Mouse (Mus musculus): ENCODE measurements around the gene Ntn1.

Ntn1 gene

DNA sequence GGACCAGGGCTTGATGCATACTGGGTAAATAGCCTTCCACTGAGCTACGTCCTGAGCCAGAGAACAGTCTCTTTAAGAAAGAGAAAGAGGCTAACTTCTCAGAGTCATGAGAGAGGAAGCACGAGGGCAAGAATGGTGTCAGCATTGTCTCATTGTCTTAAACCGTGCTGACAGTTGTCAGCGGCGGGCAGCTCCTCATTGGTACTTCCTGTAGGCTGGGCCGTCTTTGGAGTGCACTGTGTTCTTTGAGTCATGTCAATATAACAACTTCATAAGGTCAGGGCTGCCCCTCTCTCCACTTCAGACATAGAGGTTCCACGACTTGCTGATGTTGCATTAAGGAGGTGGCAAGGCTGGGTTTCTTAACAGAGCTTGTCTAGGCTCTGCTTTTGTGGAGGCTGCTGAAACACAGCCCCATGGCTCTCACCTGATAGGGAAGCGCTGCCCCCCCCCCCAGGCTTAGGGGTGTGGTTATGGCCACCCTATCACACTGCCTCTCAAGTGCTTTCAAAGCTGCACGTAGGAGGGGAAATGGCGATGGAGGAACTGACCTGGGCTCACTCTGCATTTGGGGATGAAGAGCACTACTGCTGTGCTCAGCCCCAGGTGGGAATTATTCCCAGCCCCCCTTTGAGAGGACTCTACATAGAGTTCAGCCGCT is 6.8 kb upstream of the Ntn1 start:
- in situ Hi-C loops (cut with MboI; ENCODE audit: low sequenced_read_pairs) = loop anchor here (10.0 kb wide), 1 partner anchor 393 kb away; no protein-coding TSS in a partner anchor

DNA sequence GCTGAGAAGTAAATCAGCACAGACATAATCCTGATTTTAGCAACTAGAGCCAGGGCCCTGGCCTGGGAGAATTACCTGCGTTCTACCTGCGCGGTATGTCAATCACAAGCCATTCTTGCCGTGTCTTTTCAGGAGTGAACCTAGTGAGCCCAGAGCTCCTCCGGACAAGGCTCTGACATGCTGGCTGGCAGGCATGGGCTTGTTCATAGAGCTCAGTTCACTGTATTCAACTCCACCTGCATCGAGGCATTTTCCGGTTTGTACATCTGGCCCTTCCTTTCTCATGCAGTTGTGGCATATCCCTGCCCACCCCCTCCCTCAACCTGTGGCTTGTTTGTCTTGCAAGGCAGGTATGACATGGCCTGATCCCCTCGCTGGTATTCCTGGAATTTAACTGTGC is 5.0 kb upstream of the Ntn1 start:
- in situ Hi-C loops (cut with MboI; ENCODE audit: low sequenced_read_pairs) = loop anchor here (10.0 kb wide), 1 partner anchor 391 kb away; no protein-coding TSS in a partner anchor

DNA sequence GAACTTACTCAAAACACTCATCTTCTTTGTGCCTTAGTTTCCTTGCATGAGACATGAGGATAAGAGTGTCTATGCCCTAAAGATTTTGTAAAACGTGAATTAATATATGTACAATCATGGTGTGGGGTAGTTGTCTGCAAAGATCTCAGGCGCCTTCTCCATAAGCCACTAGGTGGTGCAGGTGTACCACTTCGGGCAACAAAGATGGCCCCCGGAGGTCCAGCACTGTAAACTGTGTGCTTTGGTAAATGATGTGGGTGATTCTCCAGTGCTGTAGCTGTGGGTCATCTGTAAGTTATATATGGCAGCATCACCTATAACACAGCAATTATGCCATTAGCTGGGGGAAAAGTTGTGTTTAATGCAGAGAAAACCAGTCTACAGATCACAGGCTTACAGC is 3.6 kb upstream of the Ntn1 start:
- in situ Hi-C loops (cut with MboI; ENCODE audit: low sequenced_read_pairs) = loop anchor here (10.0 kb wide), 1 partner anchor 389 kb away; no protein-coding TSS in a partner anchor

DNA sequence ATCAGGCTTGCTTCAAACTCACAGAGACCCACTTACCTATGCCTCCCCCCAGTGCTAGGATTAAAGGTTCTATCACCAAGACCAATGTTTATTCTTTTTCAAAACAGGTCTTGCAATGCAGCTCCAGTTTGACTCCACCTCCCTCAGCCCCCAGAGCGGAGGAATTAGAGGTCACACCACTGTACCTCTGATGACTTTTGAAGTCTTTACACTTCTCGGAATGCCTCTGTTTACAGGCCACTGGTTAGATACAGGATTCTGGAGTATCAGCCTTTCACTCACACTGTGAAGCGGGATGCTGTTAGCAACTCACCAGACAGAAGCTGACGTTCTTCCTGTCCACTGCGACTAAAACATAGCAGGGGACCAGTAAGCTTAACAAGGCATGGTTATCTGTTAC is 805 bp upstream of the Ntn1 start:
- in situ Hi-C loops (cut with MboI; ENCODE audit: low sequenced_read_pairs) = loop anchor here (10.0 kb wide), 1 partner anchor 387 kb away; no protein-coding TSS in a partner anchor

DNA sequence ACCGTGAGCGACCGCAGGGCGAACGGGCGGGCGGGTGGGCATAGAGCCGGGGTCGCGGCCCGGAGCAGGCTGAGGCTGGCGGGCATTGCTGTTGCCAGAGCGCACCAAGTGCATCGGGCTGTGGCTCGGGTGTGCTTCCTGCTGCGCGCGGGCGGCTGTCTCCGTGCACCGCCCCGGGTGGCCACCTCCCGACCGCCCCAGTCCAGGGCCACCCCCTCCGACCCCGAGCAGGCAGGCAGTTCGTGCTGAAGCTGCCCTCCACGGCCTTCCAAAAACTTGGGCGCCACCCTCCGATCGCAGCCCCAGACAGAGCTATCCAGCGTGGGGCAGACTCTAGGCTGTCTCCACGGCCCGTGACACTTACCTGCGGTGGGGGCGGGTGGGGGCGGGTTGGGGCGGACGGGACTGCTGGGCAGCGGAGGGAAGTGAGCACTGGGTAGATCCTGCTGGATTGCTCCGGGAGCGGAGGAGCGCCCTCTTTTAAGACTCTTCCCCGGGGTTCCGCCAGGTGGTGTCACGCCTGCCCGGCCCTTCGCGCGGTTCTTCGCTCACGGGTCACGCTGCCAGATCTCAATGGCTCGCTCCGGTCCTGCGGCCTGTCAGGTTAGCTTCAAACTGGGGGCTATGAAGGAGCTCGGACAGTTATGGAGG is 477 bp downstream of the Ntn1 start:
- in situ Hi-C loops (cut with MboI; ENCODE audit: low sequenced_read_pairs) = loop anchor here (10.0 kb wide), 1 partner anchor 385 kb away; no protein-coding TSS in a partner anchor

DNA sequence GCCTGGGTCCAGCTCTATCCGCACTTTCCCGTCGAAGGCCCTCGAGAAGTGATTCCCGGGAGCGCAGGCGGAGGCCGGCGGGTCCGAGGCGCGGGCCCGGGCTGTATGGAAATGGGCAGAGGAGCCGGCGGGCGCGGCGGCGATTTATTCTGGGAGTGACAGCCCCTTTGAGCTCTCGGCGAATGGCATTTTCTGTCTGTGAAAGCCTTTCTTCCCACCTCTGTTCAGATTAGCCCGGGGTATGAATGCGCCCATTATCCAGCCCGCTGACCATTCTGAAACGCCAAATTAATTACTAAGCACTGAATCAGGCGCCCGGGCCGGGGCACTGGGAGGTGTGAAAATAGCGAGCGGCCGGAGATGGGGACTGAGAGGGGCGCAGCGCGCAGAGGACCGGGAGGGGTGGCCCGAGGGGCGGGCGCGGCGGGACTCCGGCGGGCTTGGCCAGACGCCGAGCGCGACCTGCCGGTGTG is 1.0 kb downstream of the Ntn1 start:
- in situ Hi-C loops (cut with MboI; ENCODE audit: low sequenced_read_pairs) = loop anchor here (10.0 kb wide), 1 partner anchor 385 kb away; no protein-coding TSS in a partner anchor

DNA sequence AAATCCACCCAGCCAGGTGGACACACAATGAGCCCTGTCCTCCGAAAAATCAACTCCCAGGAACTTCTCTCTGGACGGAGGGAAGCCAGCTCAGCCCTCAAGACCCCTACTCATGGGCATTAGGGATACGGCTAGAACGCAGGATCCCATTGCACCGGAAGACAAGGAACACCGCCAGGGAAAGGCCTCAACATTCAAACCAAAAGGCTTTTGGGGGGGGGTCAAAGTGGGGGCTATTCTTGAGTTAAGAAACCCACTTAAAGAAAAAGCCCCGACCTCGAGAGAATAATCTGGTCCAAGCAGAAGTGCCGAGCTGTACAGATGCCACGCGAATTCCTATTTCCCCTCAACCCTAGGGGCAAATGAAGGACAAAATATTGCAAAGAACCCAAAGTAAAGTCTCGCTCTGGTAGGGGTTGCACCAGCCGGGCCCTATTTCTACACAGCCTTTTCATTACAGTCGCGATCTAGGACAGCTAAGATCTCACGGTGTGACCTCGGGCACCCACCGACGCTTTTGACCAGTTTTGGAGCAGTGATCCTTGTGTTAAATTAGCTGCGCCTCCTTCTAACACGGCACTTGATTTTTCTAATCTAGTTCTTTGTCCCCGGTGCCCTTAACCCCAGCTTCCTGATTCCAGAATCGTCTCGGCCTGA is 1.6 kb downstream of the Ntn1 start:
- in situ Hi-C loops (cut with MboI; ENCODE audit: low sequenced_read_pairs) = no loop called here

DNA sequence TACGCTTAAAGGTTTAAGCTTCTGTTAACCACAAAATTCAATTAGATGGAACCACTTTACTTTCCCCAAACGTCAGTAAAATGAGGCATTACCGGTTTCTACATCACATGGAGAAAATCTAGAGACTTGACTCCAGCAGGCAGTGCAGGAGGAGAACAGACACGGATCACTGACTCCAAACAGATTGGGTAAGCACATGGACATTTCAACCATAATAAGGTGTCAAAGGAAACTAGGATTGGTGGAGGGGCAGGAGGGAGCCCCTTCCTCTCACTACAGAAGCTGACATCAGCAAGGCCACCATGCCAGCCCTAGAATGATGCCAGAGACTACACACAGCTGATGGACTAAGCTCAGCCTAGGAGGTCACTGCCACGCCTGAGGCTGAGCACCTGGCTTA is 5.1 kb downstream of the Ntn1 start:
- in situ Hi-C loops (cut with MboI; ENCODE audit: low sequenced_read_pairs) = no loop called here

DNA sequence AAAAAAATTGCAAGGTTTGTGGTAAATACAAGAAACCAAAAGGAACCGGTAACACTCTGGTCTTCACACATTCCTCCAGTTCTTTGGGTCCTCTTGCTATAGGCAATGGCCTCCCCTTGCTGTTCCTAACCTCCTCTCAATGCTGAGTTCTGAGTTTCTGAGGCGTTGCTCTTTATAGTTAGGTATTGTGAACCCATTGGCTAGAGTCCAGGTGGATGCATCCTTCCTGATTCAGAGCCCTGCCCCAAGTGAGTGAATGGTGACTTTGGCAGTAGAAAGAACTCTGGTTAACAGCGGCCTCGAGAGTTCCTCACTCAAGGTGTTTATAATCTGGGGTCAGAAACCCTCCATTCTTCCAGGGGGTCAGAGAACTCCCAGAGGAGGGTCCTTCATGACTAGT is 5.9 kb downstream of the Ntn1 start:
- in situ Hi-C loops (cut with MboI; ENCODE audit: low sequenced_read_pairs) = no loop called here

DNA sequence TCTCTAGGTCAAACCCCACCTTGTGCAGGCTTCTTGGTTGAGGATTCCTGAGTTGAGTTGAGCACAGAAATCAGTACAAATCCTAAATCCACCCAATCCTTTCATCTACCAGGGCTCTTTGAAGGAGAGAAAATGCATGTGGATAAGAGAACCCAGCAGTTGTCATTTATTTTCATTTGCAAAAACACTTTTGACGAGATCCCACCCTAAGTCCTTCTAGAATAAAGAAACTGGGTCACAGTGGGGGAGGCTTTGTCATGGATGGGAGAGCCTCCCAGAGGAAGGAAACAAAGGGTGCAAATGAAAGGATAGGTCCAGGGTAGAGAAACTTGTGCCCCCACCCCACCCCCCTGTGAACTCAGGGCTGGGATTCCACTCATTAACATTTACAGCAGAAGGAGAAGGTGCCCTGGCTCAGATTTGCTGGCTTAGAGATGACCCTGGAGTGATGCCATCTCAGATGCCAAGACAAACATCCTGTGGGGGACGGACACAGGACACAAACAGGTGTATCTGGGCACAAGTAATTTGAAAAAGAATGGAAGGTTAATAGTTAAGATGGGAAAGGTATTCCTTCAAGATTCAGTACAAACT is 6.6 kb downstream of the Ntn1 start:
- in situ Hi-C loops (cut with MboI; ENCODE audit: low sequenced_read_pairs) = no loop called here

DNA sequence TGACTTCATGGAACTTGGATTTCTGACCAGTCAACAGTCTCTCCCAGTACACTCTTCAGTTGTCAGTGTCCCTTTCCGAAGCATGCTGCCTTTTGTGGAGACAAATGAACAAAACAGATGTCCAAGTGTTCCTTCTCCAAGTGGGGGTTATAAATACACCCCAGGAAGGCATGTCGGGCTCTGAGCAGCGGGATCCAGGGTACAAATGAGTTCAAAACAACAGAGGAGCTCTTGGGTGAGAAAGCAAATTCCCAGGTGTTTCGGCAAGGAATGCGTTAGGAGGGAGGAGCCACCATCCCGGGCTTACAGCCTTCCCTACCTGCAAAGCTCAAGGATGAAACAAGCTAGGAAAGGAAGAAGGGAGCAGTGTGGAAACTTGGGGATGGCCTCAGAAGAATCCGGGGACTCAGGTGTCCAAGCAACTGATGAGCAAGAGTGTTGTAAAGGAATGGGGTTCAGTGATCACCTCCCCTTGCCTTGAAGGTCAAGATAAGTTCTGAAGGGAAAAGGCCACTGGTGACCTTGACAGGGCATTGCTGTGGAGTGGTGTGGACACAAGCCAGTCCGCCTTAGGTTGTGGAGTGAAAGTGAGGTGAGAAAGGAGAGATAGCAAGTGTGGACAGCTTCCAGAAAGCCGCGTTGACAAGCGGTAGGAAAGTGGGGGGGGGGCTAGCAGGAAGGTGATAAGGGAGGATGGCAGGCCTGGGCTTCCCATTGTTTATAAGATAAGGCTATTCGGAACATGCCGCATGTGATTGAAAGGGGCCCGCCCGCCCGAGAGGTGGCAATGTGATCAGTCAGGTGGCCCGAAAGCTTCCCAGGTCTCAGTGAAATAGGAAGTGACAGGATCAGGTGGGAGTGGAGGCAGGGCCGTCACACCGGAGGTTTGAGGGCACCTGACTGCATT is 10.0 kb downstream of the Ntn1 start:
- in situ Hi-C loops (cut with MboI; ENCODE audit: low sequenced_read_pairs) = no loop called here

DNA sequence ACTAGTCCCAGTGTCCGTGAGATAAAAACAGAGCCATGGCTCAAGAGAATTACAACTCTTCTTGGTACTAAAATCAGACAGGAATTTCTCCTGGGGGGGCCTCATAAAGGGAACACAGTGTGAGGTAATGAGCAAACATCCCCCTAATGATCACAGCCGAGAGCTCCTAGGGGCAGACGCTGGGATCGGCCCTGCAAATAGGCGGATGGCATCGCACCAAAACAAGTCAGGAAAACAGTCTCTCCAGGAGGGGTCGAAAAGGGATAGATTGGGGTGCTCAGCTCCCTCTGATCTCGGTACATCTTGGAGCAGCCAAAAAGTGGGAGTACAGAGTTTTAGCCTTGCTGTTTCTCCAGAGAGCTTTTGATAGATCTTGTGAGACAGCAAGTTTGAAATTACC is 11.0 kb downstream of the Ntn1 start:
- in situ Hi-C loops (cut with MboI; ENCODE audit: low sequenced_read_pairs) = no loop called here

DNA sequence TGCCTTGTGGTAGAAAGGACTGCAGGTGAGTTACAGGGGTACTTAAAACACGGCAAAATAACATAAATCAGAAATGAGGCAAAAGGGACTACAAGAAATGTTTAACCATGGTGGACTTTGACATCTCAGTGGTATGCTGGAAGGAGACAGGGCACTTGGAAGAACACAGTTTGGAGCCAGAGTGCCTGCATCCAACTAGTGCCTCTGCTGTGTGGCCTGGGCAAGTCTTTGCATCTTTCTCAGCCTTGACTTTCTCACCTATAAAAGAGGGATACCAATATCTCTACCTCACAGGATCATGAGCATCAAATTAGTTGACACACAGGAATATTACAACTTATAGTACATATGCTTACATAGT is 12.0 kb downstream of the Ntn1 start:
- in situ Hi-C loops (cut with MboI; ENCODE audit: low sequenced_read_pairs) = no loop called here

DNA sequence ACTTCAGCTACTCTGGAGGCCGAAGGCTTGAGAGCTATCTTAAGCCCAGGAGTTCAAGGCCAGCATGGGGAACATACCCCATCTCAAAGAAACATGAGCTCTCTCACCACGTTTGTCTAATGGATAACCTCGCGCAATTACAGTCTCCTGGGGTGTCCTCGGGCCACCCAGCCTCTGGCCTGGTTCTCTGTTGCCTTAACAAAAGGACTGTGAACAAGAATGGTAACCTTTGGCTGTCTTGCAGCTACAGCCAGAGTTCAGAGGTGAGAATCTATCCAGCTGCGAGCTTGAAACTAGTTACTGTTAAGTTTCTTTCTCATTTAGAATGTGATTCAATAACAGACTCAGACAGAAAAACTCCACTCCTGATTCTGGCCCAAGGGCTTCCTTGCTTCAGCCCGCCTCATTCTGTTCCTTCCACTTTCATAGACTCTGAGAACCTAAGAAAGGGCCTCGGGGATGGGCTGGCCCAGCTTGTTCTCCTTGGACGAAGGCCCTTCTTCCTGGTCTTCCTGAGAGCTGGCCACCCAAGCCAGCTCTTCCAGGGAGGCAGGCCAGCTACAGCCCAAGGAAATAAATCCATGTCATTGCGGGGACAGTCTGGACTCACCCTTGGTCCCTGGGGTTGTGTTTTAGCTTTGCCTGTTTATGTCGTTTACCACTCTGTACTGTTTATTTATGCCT is 12.5 kb downstream of the Ntn1 start:
- in situ Hi-C loops (cut with MboI; ENCODE audit: low sequenced_read_pairs) = no loop called here

DNA sequence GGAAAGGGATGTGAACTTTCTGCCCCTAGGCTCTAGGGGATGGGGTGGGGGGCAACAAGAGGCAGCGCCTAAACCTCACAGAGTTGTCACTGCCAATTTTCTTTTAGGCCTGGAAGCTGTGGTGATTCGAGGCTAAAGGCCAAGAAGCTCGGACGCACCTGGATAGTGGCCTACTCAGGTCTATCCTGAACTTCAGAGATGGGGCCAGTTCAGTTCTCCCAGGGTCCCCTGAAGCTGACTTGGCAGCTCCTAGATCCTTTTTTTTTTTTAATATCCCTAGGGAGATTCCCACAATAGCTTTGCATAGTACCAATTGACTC is 13.2 kb downstream of the Ntn1 start:
- in situ Hi-C loops (cut with MboI; ENCODE audit: low sequenced_read_pairs) = no loop called here

DNA sequence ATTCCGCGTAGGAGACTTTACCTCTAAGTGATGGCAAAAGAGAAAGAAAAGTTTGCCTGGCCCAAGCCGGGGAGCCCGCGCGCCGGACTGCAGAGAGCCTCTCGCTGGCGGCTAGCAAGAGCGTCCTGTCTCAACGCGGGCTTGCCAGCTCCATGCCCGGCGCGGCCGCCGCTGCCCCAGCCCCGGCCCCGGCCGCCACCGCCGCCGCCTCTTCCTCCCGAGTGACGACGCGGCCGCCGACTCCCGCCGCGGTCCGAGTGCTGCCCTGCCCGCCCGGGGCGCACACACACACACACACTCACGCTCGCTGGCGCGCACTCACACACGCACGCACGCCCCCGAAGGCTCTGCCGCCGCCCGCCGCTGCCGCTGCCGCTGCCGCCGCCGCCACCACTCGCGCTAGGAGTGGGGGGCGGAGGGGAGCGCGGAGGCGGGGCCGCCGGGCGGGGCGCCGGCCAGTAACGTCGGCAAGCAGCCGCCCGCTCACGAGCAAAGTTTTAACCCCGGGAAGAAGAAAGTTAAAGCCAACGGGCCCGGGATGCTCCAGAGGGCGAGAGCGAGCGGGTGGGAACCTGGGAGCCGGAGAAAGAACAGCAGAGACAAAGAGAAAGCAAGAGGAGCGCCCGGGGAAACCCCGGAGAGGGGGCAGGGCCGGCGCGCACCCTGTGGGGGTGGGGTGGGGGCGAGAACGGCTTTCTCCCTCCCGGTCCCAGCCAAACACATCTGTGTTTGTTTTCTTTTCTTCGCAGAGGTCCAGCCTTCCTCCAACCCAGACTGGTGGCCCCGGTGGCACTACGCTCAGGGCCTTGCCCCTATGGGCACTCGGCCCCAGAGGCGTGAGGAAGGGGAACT is 13.8 kb downstream of the Ntn1 start:
- in situ Hi-C loops (cut with MboI; ENCODE audit: low sequenced_read_pairs) = no loop called here

DNA sequence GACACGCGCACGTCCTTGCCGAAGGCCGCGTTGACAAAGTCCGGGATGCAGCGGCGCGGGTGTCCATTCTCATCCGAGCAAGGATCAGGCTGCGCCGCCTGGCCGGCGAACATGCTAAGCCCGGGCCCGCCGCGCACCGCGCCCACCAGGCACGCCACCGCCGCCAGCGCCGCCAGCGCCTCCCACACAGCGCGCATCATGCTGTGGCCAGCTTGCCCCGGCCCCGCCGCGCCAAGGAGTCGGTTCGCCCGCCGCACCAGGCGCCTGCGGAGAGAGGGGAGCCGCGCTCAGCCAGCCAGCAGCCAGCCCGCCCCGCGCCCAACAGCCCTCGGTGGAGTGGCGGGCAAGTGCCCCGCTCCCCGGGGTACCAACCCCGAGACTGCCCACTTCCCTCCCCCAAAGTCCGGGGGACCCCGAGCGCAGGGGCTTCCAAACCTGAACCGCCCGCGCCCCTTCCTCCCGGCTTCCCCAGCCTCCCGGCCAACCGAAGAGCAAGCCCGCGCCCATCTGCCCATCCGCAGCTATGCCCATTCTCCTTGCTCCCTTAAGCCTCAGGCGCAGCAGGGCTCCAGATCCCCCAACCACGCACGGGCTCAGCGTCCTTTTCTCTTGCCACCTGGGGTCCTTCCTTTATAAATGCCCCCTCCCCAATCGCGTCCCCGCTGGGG is 14.6 kb downstream of the Ntn1 start:
- in situ Hi-C loops (cut with MboI; ENCODE audit: low sequenced_read_pairs) = no loop called here

DNA sequence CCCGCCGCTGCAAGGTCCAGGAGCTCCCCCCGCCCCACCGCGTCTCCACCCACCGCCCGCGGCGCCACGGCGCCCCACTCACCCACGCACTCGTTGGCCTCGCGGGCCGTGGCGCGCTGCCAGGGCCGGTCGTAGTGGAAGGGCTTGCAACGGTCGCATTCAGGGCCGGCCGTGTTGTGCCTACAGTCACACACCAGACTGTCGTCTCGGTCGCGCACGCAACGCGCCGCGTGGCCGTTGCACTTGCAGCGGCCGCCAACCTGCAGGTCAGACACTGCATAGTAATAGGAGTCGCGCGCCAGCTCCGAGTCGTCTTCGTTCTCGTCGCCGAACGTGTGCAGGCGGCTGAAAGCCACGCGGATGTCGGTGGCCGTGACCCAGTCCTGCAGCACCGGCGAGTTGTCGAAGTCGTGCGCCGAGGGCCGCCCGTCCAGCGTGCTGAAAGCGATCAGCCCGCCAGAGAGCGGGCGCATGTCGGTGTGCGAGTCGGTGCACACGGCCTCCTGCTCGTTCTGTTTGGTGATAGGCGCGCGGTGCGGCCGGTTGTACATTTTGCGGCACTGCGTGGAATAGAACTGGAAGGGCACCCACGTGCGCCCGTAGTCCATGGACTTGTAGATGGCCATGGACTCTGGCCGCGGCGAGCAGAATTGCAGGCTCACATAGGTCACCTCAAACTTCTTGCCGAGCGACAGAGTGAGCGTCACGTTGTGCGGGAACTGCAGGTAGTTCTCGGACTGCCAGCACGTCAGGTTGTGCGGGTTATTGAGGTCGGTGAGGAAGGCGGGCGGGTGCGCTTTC is 15.4 kb downstream of the Ntn1 start:
- in situ Hi-C loops (cut with MboI; ENCODE audit: low sequenced_read_pairs) = no loop called here

All from CH12F3 (cell line).